Mouse (Mus musculus) liver, embryonic 13.5 days (tissue): Measurements from ENCODE around the gene A26c2. TPM values are rescaled to one million over a fixed set of nuclear protein-coding genes. Genes with fewer than 3 reads are reported as not detected.

Experiments
- ATAC-seq: fragments of 200-750 bp; cut with Nextera tagmentation; 2 replicates; pipeline ENCODE4 v1.8.0; 2017; ENCODE audit warnings: low read depth, mild to moderate bottlenecking, moderate number of reproducible peaks, moderate library complexity
- DNase-seq: peaks from one replicate; pipeline ENCODE4 v3.0.0; 2022
- H3K27ac ChIP-seq: fragments of 300-500 bp; sonication (generic); 2 replicates; pipeline ENCODE4 v1.5.1; 2015; ENCODE audit warnings: moderate library complexity, mild to moderate bottlenecking, inconsistent platforms
- H3K27me3 ChIP-seq: fragments of 300-500 bp; sonication (generic); 2 replicates; pipeline ENCODE4 v1.6.1; 2015; ENCODE audit warnings: mild to moderate bottlenecking, inconsistent platforms
- H3K36me3 ChIP-seq: fragments of 300-500 bp; sonication (generic); 2 replicates; pipeline ENCODE4 v1.6.1; 2015; ENCODE audit warnings: mild to moderate bottlenecking, inconsistent platforms
- H3K4me1 ChIP-seq: fragments of 300-500 bp; sonication (generic); replicated peaks from 2 replicates; pipeline ENCODE4 v1.6.1; 2015; ENCODE audit warnings: inconsistent platforms
- H3K4me2 ChIP-seq: fragments of 300-500 bp; sonication (generic); 2 replicates; pipeline ENCODE4 v1.6.1; 2015; ENCODE audit warnings: inconsistent platforms, mild to moderate bottlenecking, moderate library complexity
- H3K4me3 ChIP-seq: fragments of 300-500 bp; sonication (generic); replicated peaks from 2 replicates; pipeline ENCODE4 v1.5.1; 2015; ENCODE audit warnings: mild to moderate bottlenecking, inconsistent platforms
- H3K9ac ChIP-seq: fragments of 300-500 bp; sonication (generic); 2 replicates; pipeline ENCODE4 v1.6.1; 2015; ENCODE audit warnings: mild to moderate bottlenecking, inconsistent platforms
- H3K9me3 ChIP-seq: fragments of 300-500 bp; sonication (generic); replicated peaks from 2 replicates; pipeline ENCODE4 v1.6.1; 2016; ENCODE audit warnings: inconsistent platforms
- WGBS: fragments of 180-500 bp; shearing (Covaris S2); methylation state at CpG from one replicate; pipeline ENCODE4 v1.1.7; 2015; ENCODE audit not compliant: insufficient replicate concordance; 5-methylcytosine and 5-hydroxymethylcytosine counted together
- polyA plus RNA-seq: library from polyadenylated mRNA; unstranded; fragments of >200 nt; fragmentation: Nextera tagmentation; extraction: Ambion mirVana; gene quantifications from 2 replicates; pipeline ENCODE4 v1.2.1, GENCODE M21; 2015

Gene A26c2
- polyA plus RNA-seq: not detected in 2 replicates

- DNase-seq (no peak), ATAC-seq (no peak)
- no peak within 1 kb of the TSS for H3K9ac ChIP-seq
- no peak within 1 kb of the TSS for H3K4me3 ChIP-seq
- no peaks in the 10 kb centered on the region for H3K9me3 ChIP-seq
- H3K27ac ChIP-seq: no peak within 1 kb of the TSS
- no peaks in the 10 kb centered on the region for H3K4me1 ChIP-seq
- no peak within 1 kb of the TSS for H3K4me2 ChIP-seq
- H3K36me3 ChIP-seq: no peaks in the 10 kb centered on the region
- H3K27me3 ChIP-seq: no peaks in the 10 kb centered on the region
- WGBS: 58% methylated on average over 7 of the region's 7 CpGs
Measured at GRCm38 (mm10) chr7:62823573-62823972, at the start of gene A26c2. Gene A26c2 (minus strand): TSS chr7:62823673.

GRCm38 (mm10) chr7:62851471-62851870 is 28.0 kb upstream of the A26c2 start:
- Histone ChIP-seq H3K4me2 (no peak overlapping the region), H3K4me3 (no peak overlapping the region), H3K9me3 (no peaks in the 10 kb centered on the region), H3K27ac (no peak overlapping the region), H3K36me3 (no peaks in the 10 kb centered on the region), H3K4me1 (no peaks in the 10 kb centered on the region), H3K9ac (no peak overlapping the region), H3K27me3 (no peaks in the 10 kb centered on the region)
- ATAC-seq: no peak
- DNase-seq: no peak
